Mouse (Mus musculus) Patski (cell line): Measurements from ENCODE around the gene Fgfr2. TPM values are rescaled to one million over a fixed set of nuclear protein-coding genes. Genes with fewer than 3 reads are reported as not detected.

Experiments used
- ATAC-seq: fragments of 100-300 bp; one replicate; pipeline ENCODE4 v1.8.0; 2021
- CTCF ChIA-PET: fragments of 350-600 bp; sonication (Branson Sonifier 250); formaldehyde crosslinking; loops from one replicate; lab custom pipeline; 2022; ENCODE audit warnings: inconsistent platforms; lab: Charles Lee
- POLR2A ChIA-PET: fragments of 350-600 bp; sonication (Branson Sonifier 250); formaldehyde crosslinking; loops from one replicate; lab custom pipeline; 2022; ENCODE audit warnings: antibody characterized with exemption, inconsistent platforms; lab: Charles Lee
- DNase-seq: peaks from one replicate; pipeline ENCODE4 v3.0.0-alpha.2; 2011; ENCODE audit warnings: low read depth, low spot score
- H3K27me3 ChIP-seq: fragments of 371-371 bp; one replicate; pipeline ENCODE4 v1.5.1; 2021
- CTCF ChIP-seq: fragments of 100-300 bp; IDR thresholded peaks from one replicate; pipeline ENCODE4 v1.5.1; 2021
- in situ Hi-C: fragments of 300-500 bp; cut with MboI; formaldehyde crosslinking; loops from 3 replicates; pipeline ENCODE4 v1.11.1; 2018; ENCODE audit warnings: low pct_unique_long_range_greater_than_20kb, mixed read lengths
- polyA plus RNA-seq: library from polyadenylated mRNA; unstranded; gene quantifications from one replicate; pipeline ENCODE4 v1.2.3, GENCODE M21; 2021

The Fgfr2 gene
- polyA plus RNA-seq, 1 experiment from 2014 or later, result 48.8 TPM

DNA sequence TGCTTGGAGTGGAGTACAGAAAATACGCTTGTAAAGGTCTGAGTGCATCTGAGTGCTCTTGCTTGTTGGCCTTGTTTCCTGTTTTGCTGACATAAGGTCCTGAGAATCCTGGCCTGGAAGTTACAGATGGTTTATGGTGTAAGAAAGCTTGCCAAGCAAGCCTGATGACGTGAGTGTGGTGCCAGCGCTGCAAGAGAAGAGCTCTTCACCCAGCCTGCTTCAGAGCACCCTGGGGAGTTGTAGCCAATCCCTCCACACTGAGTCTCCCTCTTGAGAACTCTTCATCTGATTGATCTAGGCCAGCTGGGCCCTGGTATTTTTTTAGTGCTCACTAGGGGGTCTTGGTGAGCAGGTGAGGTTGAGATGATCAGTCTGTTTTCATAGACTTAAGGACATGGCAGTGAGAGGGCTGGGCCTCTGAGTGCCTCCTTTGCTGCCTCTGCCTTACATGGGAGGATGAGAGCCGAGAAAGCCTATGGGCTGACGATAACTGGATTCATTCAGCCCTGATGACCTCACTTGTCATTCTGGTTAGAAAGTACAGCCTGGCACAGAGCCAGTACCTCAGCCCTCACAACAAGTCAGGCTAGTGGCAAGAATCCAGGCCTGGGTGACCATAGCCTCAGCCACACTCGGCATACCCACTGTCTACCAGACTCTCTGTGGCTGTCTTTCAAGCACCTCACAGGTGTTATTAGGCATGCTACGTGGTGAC is 228.2 kb downstream of the Fgfr2 start:
- ATAC-seq (no peak), DNase-seq (no peak)
- in situ Hi-C loops, result loop anchor here (5.0 kb wide), 1 partner anchor 243 kb away; no protein-coding TSS in a partner anchor
- no peak for TF ChIP-seq CTCF
- H3K27me3 ChIP-seq, result no peaks in the 10 kb centered on the region
- CTCF ChIA-PET, result interaction anchor here (0.5 to 2.9 kb wide), 3 partner anchors 10 to 82 kb away, joined by 3 to 6 read pairs (median 4); partner anchors contain the start of gene Fam53b
- POLR2A ChIA-PET, result no interaction called here

DNA sequence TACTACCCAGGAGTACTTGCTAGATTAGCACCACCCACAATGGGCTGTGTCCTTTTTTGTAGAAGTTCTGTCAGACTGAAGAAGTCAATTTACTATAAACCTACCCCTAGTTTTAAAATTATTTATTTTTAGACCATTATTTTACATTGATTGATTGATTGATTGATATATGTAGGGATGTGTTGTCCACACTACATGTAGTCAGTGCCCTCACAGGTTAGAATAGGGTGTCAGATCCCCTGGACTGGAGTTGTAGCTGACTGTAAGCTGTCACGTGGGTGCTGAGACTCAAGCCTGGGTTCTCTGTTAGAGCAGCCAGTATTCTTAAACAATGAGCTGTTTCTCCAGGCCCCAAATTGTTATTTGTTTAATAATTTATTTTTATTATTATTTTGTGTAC is 229.8 kb downstream of the Fgfr2 start:
- ChIA-PET POLR2A (no interaction called here), CTCF (no interaction called here)
- no peak for TF ChIP-seq CTCF
- H3K27me3 ChIP-seq, result no peaks in the 10 kb centered on the region
- ATAC-seq (no peak), DNase-seq (no peak)
- in situ Hi-C loops, result no loop called here

DNA sequence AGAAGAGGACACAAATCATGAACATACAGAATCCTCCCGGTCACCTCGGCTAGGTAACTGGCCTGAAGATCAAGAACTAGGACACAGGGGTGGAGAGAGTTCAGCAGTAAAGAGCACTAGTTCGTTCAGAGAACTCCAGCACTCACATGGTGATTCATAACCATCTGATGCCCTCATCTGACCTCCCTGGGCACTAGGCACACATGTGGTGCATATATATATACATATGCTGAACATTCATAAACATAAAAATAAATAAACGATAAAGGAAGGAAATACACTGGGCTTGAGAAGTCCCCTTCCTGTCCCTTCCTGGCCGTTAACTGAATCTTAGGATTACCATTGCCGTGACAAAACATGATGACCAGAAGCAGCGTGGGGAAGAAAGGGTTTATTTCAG is 230.3 kb downstream of the Fgfr2 start:
- no peak for TF ChIP-seq CTCF
- H3K27me3 ChIP-seq, result no peaks in the 10 kb centered on the region
- in situ Hi-C loops, result no loop called here
- CTCF ChIA-PET, result no interaction called here
- POLR2A ChIA-PET, result no interaction called here
- no peak for DNase-seq
- no peak for ATAC-seq

DNA sequence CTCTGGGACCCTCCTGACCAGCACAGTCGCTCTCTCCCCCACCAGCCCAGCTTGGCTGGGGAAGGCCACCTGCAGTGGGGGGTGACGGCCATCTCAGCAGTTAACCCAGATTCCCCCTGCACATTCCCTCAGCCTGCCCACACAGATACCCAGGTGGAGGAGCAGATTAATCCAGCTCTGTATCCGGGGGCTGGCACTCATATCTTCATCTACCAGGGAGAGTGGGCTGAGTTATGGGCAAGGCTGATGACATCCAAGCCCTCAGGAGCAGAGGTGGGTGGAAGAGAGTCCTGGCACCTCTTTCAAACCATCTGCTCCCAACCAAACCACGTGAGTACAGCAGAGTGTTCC is 230.9 kb downstream of the Fgfr2 start:
- H3K27me3 ChIP-seq, result no peaks in the 10 kb centered on the region
- ATAC-seq, result no peak
- DNase-seq, result no peak
- CTCF ChIA-PET, result no interaction called here
- POLR2A ChIA-PET, result no interaction called here
- in situ Hi-C loops, result no loop called here
- no peak for TF ChIP-seq CTCF

DNA sequence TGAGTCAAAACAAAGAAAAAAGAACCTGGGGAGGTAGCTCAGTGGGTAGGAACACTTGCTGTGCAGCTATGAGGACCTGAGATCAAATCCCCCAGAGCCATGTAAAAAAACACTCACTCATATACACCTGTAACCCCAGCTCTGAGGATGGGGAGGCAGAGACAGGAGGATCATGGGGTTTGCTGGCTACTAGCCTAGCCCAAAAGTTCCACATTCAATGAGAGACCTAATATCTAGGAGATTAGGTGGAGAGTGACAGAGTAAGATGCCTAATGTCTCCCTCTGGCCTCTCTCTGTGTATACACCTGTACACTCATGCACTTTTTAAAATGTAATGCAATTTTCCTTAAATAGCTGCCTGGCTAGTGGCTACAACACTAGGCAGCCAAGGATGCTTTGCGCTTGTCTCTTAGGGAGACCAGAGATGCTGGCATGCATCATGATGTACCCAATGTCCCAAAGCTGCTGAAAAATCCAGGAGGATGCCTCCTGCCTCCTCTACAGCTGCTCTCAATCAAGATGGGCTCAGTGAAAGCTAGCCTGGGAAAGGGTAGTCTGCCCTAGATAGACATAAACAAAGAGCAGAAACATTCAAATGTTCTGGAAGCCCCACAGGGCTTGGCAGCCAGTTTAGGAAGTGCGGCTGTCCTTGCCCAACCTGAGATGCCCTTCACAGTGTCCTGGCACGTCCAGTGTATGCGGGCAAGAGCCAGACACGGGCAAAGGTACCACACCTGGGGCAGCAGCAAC is 231.4 kb downstream of the Fgfr2 start:
- ATAC-seq (no peak), DNase-seq (no peak)
- CTCF ChIA-PET, result interaction anchor here (1.4 kb wide), 1 partner anchor 13 kb away, joined by 4 read pairs; no protein-coding TSS in a partner anchor
- POLR2A ChIA-PET, result no interaction called here
- TF ChIP-seq CTCF, result no peak
- H3K27me3 ChIP-seq, result no peaks in the 10 kb centered on the region
- in situ Hi-C loops, result no loop called here

DNA sequence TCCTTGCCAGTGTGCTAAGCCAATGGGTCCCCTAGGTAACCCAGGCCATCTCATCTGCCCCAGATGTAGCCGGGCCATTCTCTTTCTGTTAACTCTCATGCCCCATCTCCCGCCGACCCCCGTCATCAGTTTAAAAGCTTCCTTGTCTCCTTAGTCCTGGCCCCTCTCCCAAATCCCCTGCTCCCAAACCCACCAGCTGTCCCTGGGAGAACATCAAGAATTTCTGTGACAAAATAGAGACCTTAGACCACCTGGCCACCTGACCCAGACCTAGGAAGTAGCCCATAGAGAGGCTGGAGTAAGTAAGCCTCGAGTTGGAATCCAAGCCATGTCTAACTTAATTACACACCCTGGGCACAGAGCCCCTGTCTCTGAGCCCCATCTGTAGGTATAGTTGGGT is 232.9 kb downstream of the Fgfr2 start:
- CTCF ChIA-PET, result no interaction called here

DNA sequence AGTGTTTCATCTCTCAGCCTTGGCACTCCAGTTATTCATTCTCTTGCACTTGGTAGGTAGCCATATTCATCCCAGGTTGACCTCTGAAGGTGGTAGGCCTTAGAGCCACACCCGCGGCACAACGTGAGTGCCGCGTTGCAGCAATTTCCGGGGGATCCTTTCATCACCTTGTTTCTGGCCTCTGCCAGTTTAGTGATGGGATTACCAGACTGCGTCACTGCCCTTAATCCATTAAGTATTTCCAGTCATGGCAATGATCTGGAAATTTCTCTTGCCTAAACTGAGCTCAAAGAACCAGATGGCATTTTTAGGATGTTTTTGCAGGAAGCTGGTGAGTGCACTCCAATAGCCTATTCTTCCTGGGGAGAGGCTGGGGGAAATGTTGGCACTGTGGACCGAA is 233.5 kb downstream of the Fgfr2 start:
- no peaks in the 10 kb centered on the region for H3K27me3 ChIP-seq
- ATAC-seq (no peak), DNase-seq (no peak)
- in situ Hi-C loops, result no loop called here
- no peak for TF ChIP-seq CTCF
- ChIA-PET CTCF (no interaction called here), POLR2A (no interaction called here)

More for the DNA sequence above, 232.9 kb downstream of the Fgfr2 start:
- TF ChIP-seq CTCF, result no peak
- no peak for ATAC-seq
- no peak for DNase-seq
- POLR2A ChIA-PET, result no interaction called here
- in situ Hi-C loops, result no loop called here
- H3K27me3 ChIP-seq, result no peaks in the 10 kb centered on the region

DNA sequence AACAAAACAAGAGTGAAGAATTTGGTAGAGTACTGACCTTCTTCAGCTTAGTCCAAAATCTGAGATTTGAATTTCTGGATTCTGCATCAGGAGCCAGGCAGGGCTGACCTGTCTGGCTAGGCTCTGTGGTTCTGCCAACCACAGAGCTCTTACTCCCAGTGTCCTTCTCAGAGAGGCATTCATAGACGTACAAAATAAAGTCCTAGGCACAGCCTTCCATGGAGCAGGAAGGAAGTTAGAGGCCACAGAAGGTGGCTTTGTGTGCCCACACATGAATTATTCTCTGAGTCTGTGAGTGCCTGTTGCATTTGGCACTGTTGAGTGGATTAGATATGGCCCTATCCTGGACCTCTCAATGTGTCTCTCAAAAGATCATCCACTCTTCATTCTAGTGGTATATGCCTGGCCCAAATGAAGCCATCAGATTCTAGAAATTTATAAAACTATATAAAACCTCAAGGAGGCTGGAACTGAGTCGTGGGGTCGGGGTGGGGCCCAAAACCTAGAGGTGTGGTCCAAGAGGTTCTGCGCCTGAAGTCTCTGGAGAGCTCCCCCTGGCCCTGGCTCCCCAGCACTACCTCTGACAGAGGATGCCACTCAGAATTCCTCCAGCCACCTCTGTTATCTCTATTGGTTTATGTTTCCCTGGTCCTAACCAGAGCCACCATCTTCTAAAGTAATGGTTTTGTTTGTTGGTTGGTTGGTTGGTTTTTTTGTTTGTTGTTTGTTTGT is 234.5 kb downstream of the Fgfr2 start:
- DNase-seq (no peak), ATAC-seq (no peak)
- ChIA-PET POLR2A (interaction anchor here (0.6 kb wide), 1 partner anchor 17 kb away, joined by 3 read pairs; no protein-coding TSS in a partner anchor), CTCF (no interaction called here)
- TF ChIP-seq CTCF, result no peak
- in situ Hi-C loops, result no loop called here
- no peaks in the 10 kb centered on the region for H3K27me3 ChIP-seq

DNA sequence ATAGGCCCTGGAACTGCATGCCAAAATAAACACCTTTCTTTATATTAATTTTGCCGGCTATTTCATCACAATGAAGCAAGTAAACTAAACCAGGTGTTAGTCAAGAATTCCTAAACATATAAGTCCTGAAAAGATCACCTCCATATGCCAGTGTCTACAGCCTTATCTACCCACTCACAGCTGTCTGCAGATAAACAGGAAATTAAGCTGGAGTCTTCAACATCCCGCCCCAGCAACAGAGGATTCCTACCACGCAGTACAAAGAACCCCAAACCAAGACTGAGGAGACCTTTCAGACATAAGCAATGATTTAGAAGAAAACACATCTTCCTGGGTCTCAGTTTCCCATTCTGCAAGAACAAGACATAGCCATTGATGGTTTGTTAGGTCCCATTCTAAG is 235.1 kb downstream of the Fgfr2 start:
- no peak for TF ChIP-seq CTCF
- POLR2A ChIA-PET, result interaction anchor here (0.6 kb wide), 1 partner anchor 18 kb away, joined by 3 read pairs; no protein-coding TSS in a partner anchor
- CTCF ChIA-PET, result no interaction called here
- ATAC-seq (no peak), DNase-seq (no peak)
- in situ Hi-C loops, result no loop called here
- no peaks in the 10 kb centered on the region for H3K27me3 ChIP-seq

DNA sequence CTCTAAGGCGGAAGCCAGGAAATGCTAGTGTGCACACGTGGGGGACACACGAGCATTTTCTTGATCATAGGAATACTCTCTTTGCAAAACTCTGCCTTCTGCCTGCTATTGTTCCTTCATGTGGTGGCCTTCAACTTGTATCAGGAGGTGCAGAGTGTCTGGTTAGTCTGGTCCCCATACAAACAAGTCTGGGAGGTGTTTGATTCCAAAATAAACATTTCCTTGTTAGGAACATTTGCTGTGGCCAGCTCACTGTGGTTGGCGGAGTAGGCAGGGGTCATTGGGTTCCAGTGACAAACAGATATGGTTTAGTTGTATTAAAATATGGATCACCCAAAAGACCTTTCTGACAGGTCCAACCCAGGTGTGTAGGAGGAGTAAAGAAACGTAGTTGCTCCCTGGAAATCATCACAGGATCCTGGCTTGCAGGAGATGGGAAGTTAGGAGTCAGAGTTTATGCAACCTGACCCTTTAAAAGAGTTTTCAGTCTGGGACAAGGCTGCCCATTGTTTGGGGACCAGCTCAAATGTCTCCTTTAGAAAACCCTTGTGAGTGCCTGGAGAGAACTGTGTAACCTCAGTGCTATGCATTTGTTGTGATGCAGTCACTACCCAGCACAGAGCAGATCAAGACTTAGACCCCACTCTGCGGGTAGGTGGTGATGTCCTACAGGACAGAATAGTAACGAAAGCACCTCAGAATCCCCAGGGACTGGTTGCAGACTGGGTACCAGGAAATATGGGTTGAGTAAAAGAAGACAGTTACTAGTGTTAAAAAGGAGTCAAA is 235.9 kb downstream of the Fgfr2 start:
- POLR2A ChIA-PET, result no interaction called here
- H3K27me3 ChIP-seq, result no peaks in the 10 kb centered on the region
- in situ Hi-C loops, result no loop called here
- TF ChIP-seq CTCF, result no peak
- ATAC-seq, result no peak
- no peak for DNase-seq
- CTCF ChIA-PET, result interaction anchor here (1.4 kb wide), 1 partner anchor 23 kb away, joined by 4 read pairs; no protein-coding TSS in a partner anchor
